Mouse (Mus musculus) lung, adult 2 months (tissue): ENCODE results near the gene Zfp202.

ENCODE experiments used
- CTCF ChIP-seq: fragments of 200-500 bp; IDR thresholded peaks from 2 replicates; pipeline ENCODE4 v1.5.1; 2011; ENCODE audit warnings: mild to moderate bottlenecking, low read length, control low read depth; ENCODE audit not compliant: insufficient read depth
- POLR2A ChIP-seq: fragments of 200-500 bp; IDR thresholded peaks from 2 replicates; pipeline ENCODE4 v1.6.1; 2011; ENCODE audit warnings: low read depth, mild to moderate bottlenecking, control low read depth, low read length, borderline replicate concordance; ENCODE audit errors: extremely low read depth

- TF ChIP-seq POLR2A (no peak), CTCF (no peak)
Observed at GRCm38 (mm10) chr9:40180620-40181019, 11.5 kb upstream of the Zfp202 start, which contains the start of gene Olfr986.
